Mouse (Mus musculus): ENCODE measurements at regions not wholly inside any gene's neighbourhood (a gene's known extent, or its start where the extent isn't known, plus 50 kb on each side); places are given as distances from the start of the nearest gene placed in this dataset.

DNA sequence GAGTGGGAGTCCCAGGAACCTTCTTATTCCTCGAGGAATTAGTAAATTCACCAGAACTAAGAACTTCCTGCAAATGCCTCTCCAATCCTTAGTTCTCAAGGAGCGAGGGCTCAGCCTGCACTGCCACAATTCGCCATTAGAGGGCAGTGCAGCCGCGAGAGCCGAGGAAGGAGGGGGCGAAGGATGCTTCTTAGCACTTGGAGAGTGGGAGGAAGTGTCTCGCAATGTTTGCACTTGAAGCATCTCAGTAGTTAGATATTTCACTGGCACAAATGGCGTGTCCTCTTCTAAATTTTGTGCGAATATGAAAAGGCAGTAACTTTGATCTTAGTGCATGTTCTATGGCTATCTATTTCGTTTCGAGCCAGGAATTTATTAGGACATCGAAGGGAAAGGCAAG lies 59.0 kb upstream of the Slc30a5 start:
- TF ChIP-seq EP300 (IDR thresholded peaks at IDR 0.05; ENCODE audit: low read depth) (no peak), CTCF (IDR thresholded peaks at IDR 0.05; ENCODE audit: low read depth) (peak; percentile 98)

Data from liver, embryonic 14.5 days (tissue).